10 mouse cellular contexts compared by ENCODE assay signal in the genomic region with DNA sequence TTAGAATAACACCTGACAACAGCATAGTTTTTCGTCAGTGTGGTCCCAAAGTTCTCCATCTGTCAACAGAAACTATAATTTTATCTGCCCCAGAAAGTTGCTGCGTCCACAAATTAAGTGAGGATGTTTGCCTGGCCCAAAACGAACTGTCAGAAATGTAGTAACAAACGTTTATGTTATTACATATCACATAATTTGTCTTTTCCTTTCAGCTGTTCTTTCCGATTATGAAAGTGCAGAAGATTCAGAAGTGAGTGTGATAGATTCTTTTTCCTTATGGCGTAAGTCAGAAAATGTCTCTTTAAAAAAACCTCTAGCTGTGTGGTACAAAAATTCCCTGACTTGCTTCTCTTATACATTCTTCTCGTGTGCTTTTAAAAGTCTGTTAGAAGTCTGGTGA. TPM values are rescaled to one million over a fixed set of nuclear protein-coding genes. Genes with fewer than 3 reads are reported as not detected.
DNase-seq lines count a peak whose midpoint lies in the region; ATAC-seq and TF ChIP-seq lines count a peak whose summit lies in the region.
"Had no signal": no experiment of that assay in that cellular context is flagged by ENCODE, and none has a peak within 500 bp of the region (broad histone marks: within the 10 kb centered on the region; RNA-seq: fewer than 3 reads in every experiment).

No protein-coding gene starts in this region.

- peak overlapping the region; percentile 72 for H3K4me2 ChIP-seq in embryonic facial prominence, embryonic 15.5 days (replicated peaks)
- H3K4me2 ChIP-seq in neural tube, embryonic 14.5 days (ENCODE audit: low read depth, low read length), result peak overlapping the region; percentile 87

- H3K27ac ChIP-seq in embryonic facial prominence, embryonic 15.5 days (replicated peaks), result peak overlapping the region; percentile 99
- H3K27ac ChIP-seq in limb, embryonic 10.5 days, result peak overlapping the region; percentile 97
- peak overlapping the region; percentile 97; the same call in 1 of the 2 replicates for H3K27ac ChIP-seq in neural tube, embryonic 14.5 days (ENCODE audit: low read depth, low read length)

- no peak for DNase-seq in lung, adult 2 months
- DNase-seq in lung, adult 18-20 months, result no peak
- no peak for DNase-seq in limb, embryonic 10.5 days (ENCODE audit: low spot score)
- DNase-seq in embryo, embryonic 9.5 days (ENCODE audit: extremely low spot score), result no peak
- DNase-seq in cerebellum, postnatal 4 days (ENCODE audit: low spot score in 2 of 2), result no peak
- DNase-seq in gastrocnemius, postnatal 25 days, result no peak
- DNase-seq: adrenal gland, adult 2 months; kidney, postnatal 14 days had no signal

- peak overlapping the region; percentile 69 for H3K4me3 ChIP-seq in lung, adult 2 months (replicated peaks; ENCODE audit: extremely low read depth, low read depth, low read length)
- H3K4me3 ChIP-seq in embryonic facial prominence, embryonic 15.5 days (replicated peaks), result peak overlapping the region; percentile 93
- H3K4me3 ChIP-seq in limb, embryonic 10.5 days, result peak overlapping the region; percentile 93
- peak overlapping the region; percentile 85 for H3K4me3 ChIP-seq in neural tube, embryonic 14.5 days (ENCODE audit: low read depth, low read length)

- H3K27me3 ChIP-seq in embryonic facial prominence, embryonic 15.5 days, result no peaks in the 10 kb centered on the region
- no peaks in the 10 kb centered on the region for H3K27me3 ChIP-seq in limb, embryonic 10.5 days (ENCODE audit: low read depth, poor library complexity, severe bottlenecking)
- no peaks in the 10 kb centered on the region for H3K27me3 ChIP-seq in neural tube, embryonic 14.5 days (ENCODE audit: control insufficient read depth, insufficient read depth, low read length)

- H3K36me3 ChIP-seq in embryonic facial prominence, embryonic 15.5 days, result peaks cover 53% of the 10 kb centered on the region
- peaks cover 77% of the 10 kb centered on the region for H3K36me3 ChIP-seq in limb, embryonic 10.5 days
- H3K36me3 ChIP-seq in neural tube, embryonic 14.5 days (ENCODE audit: control insufficient read depth, insufficient read depth, low read length), result peaks cover 21% of the 10 kb centered on the region

- peaks cover 4% of the 10 kb centered on the region; the same call in 1 of the 2 replicates for H3K4me1 ChIP-seq in lung, adult 2 months (ENCODE audit: control insufficient read depth, insufficient read depth, low read length)
- peaks cover 19% of the 10 kb centered on the region for H3K4me1 ChIP-seq in embryonic facial prominence, embryonic 15.5 days
- peaks cover 25% of the 10 kb centered on the region for H3K4me1 ChIP-seq in limb, embryonic 10.5 days
- H3K4me1 ChIP-seq in neural tube, embryonic 14.5 days (ENCODE audit: control insufficient read depth, insufficient read depth, low read length), result peaks cover 12% of the 10 kb centered on the region; the same call in 1 of the 2 replicates

- no peaks in the 10 kb centered on the region for H3K9me3 ChIP-seq in embryonic facial prominence, embryonic 15.5 days (replicated peaks)
- H3K9me3 ChIP-seq in limb, embryonic 10.5 days (replicated peaks), result no peaks in the 10 kb centered on the region
- no peaks in the 10 kb centered on the region for H3K9me3 ChIP-seq in neural tube, embryonic 14.5 days (ENCODE audit: control insufficient read depth, low read length)

- H3K9ac ChIP-seq in embryonic facial prominence, embryonic 15.5 days, result peak overlapping the region; percentile 97
- peak overlapping the region; percentile 90; the same call in 1 of the 2 replicates for H3K9ac ChIP-seq in neural tube, embryonic 14.5 days (replicated peaks; ENCODE audit: low read depth, low read length)

- TF ChIP-seq CTCF in lung, adult 2 months (IDR thresholded peaks at IDR 0.05; ENCODE audit: insufficient read depth, low read length), result no peak

- WGBS in lung, adult 2 months, result 43% methylated on average over 7 of the region's 7 CpGs
- WGBS in embryonic facial prominence, embryonic 15.5 days, result 57% methylated on average over 7 of the region's 7 CpGs
- WGBS in limb, embryonic 10.5 days, result 68% methylated on average over 7 of the region's 7 CpGs
- WGBS in neural tube, embryonic 14.5 days, result 85% methylated on average over 7 of the region's 7 CpGs

- TF ChIP-seq POLR2A in lung, adult 2 months (IDR thresholded peaks at IDR 0.05; ENCODE audit: borderline replicate concordance, extremely low read depth, low read depth, low read length), result no peak

- ATAC-seq in embryonic facial prominence, embryonic 15.5 days (ENCODE audit: insufficient number of reproducible peaks, low FRiP score, low TSS enrichment, low read depth), result no peak
- ATAC-seq in neural tube, embryonic 14.5 days (ENCODE audit: low read depth), result no peak

RNA-seq across cellular contexts. Expression of a gene that starts 6.0 kb away (rescaled TPM):
- 33.6 and 37.9 TPM in 2 replicates for polyA plus RNA-seq in lung, adult 2 months (2012; rRNA removed)
- 37.0 and 42.2 TPM in 2 replicates for polyA plus RNA-seq in embryonic facial prominence, embryonic 15.5 days (2015; fragmentation: Nextera tagmentation; extraction: Ambion mirVana)
- 46.7 and 51.9 TPM in 2 replicates for polyA plus RNA-seq in limb, embryonic 10.5 days (2016; fragmentation: Nextera tagmentation; extraction: Ambion mirVana)
- 47.9 and 54.1 TPM in 2 replicates for polyA plus RNA-seq in neural tube, embryonic 14.5 days (2014; fragmentation: Nextera tagmentation; extraction: Ambion mirVana)
- 10 to 100 TPM; 13.9 to 15.0 TPM for total RNA-seq in gastrocnemius, postnatal 25 days (2021)

RNA-seq across cellular contexts. Expression of a gene that starts 15.4 kb away (rescaled TPM):
- 39.0 and 54.3 TPM in 2 replicates for polyA plus RNA-seq in lung, adult 2 months (2012; rRNA removed)
- polyA plus RNA-seq in embryonic facial prominence, embryonic 15.5 days (2015; fragmentation: Nextera tagmentation; extraction: Ambion mirVana), result 28.7 and 30.4 TPM in 2 replicates
- polyA plus RNA-seq in limb, embryonic 10.5 days (2016; fragmentation: Nextera tagmentation; extraction: Ambion mirVana), result 22.8 and 25.0 TPM in 2 replicates
- 24.2 and 26.9 TPM in 2 replicates for polyA plus RNA-seq in neural tube, embryonic 14.5 days (2014; fragmentation: Nextera tagmentation; extraction: Ambion mirVana)
- total RNA-seq in gastrocnemius, postnatal 25 days (2021), result 10 to 100 TPM; 51.3 to 63.6 TPM

RNA-seq across cellular contexts. Expression of a gene that starts 25.9 kb away (rescaled TPM):
- 3.4 and 18.4 TPM in 2 replicates for polyA plus RNA-seq in lung, adult 2 months (2012; rRNA removed)
- polyA plus RNA-seq in embryonic facial prominence, embryonic 15.5 days (2015; fragmentation: Nextera tagmentation; extraction: Ambion mirVana), result 13.0 and 13.9 TPM in 2 replicates
- 1.4 and 1.9 TPM in 2 replicates for polyA plus RNA-seq in limb, embryonic 10.5 days (2016; fragmentation: Nextera tagmentation; extraction: Ambion mirVana)
- 13.9 and 18.6 TPM in 2 replicates for polyA plus RNA-seq in neural tube, embryonic 14.5 days (2014; fragmentation: Nextera tagmentation; extraction: Ambion mirVana)
- total RNA-seq in gastrocnemius, postnatal 25 days (2021), result under 1 TPM; 0.23 to 0.40 TPM

RNA-seq across cellular contexts. Expression of a gene that starts 35.6 kb away (rescaled TPM):
- polyA plus RNA-seq in lung, adult 2 months (2012; rRNA removed), result 213 and 329 TPM in 2 replicates
- 1.7 and 1.8 TPM in 2 replicates for polyA plus RNA-seq in embryonic facial prominence, embryonic 15.5 days (2015; fragmentation: Nextera tagmentation; extraction: Ambion mirVana)
- polyA plus RNA-seq in limb, embryonic 10.5 days (2016; fragmentation: Nextera tagmentation; extraction: Ambion mirVana), result 1.2 and 1.5 TPM in 2 replicates
- 3.8 and 3.9 TPM in 2 replicates for polyA plus RNA-seq in neural tube, embryonic 14.5 days (2014; fragmentation: Nextera tagmentation; extraction: Ambion mirVana)
- total RNA-seq in gastrocnemius, postnatal 25 days (2021), result 100 to 1,000 TPM in 1 of 2 experiments, 10 to 100 TPM in 1; 98.0 to 119 TPM

RNA-seq across cellular contexts. Expression of a gene that starts 52.8 kb away (rescaled TPM):
- 10.1 and 14.0 TPM in 2 replicates for polyA plus RNA-seq in lung, adult 2 months (2012; rRNA removed)
- 4.8 and 5.3 TPM in 2 replicates for polyA plus RNA-seq in embryonic facial prominence, embryonic 15.5 days (2015; fragmentation: Nextera tagmentation; extraction: Ambion mirVana)
- polyA plus RNA-seq in limb, embryonic 10.5 days (2016; fragmentation: Nextera tagmentation; extraction: Ambion mirVana), result 5.4 and 6.2 TPM in 2 replicates
- 5.2 and 5.7 TPM in 2 replicates for polyA plus RNA-seq in neural tube, embryonic 14.5 days (2014; fragmentation: Nextera tagmentation; extraction: Ambion mirVana)
- total RNA-seq in gastrocnemius, postnatal 25 days (2021), result 1 to 10 TPM; 4.1 to 4.9 TPM
